Mouse (Mus musculus) forebrain, embryonic 11.5 days (tissue): Measurements from ENCODE around the gene Flvcr1. TPM values are rescaled to one million over a fixed set of nuclear protein-coding genes. Genes with fewer than 3 reads are reported as not detected.

Experiments used
- ATAC-seq: fragments of 200-750 bp; cut with Nextera tagmentation; replicated peaks from 2 replicates; pipeline ENCODE4 v1.8.0; 2017; ENCODE audit warnings: moderate TSS enrichment; ENCODE audit not compliant: low FRiP score
- DNase-seq: peaks from one replicate; pipeline ENCODE4 v3.0.0-alpha.2; 2017; ENCODE audit warnings: low spot score
- H3K27ac ChIP-seq: fragments of 300-500 bp; sonication (generic); 2 replicates; pipeline ENCODE4 v1.5.1; 2014; ENCODE audit warnings: low read depth, low read length
- H3K27me3 ChIP-seq: fragments of 300-500 bp; sonication (generic); 2 replicates; pipeline ENCODE4 v1.6.1; 2014; ENCODE audit warnings: mild to moderate bottlenecking, low read length, mixed read lengths; ENCODE audit not compliant: control insufficient read depth, insufficient read depth
- H3K36me3 ChIP-seq: fragments of 300-500 bp; sonication (generic); 2 replicates; pipeline ENCODE4 v1.6.1; 2014; ENCODE audit warnings: mild to moderate bottlenecking, low read length, moderate library complexity, mixed read lengths; ENCODE audit not compliant: control insufficient read depth, insufficient read depth
- H3K4me1 ChIP-seq: fragments of 300-500 bp; sonication (generic); replicated peaks from 2 replicates; pipeline ENCODE4 v1.6.1; 2014; ENCODE audit warnings: low read length, mixed read lengths; ENCODE audit not compliant: control insufficient read depth, insufficient read depth
- H3K4me2 ChIP-seq: fragments of 300-500 bp; sonication (generic); 2 replicates; pipeline ENCODE4 v1.6.1; 2014; ENCODE audit warnings: low read depth, mild to moderate bottlenecking, low read length, moderate library complexity, mixed read lengths; ENCODE audit not compliant: severe bottlenecking
- H3K4me3 ChIP-seq: fragments of 300-500 bp; sonication (generic); 2 replicates; pipeline ENCODE4 v1.5.1; 2014; ENCODE audit warnings: low read depth, low read length
- H3K9ac ChIP-seq: fragments of 300-500 bp; sonication (generic); 2 replicates; pipeline ENCODE4 v1.6.1; 2014; ENCODE audit warnings: low read length
- H3K9me3 ChIP-seq: fragments of 300-500 bp; sonication (generic); 2 replicates; pipeline ENCODE4 v1.6.1; 2016; ENCODE audit warnings: low read length, mixed read lengths; ENCODE audit not compliant: control insufficient read depth
- WGBS: fragments of 180-500 bp; shearing (Covaris S2); extraction: QIAGEN DNeasy Blood & Tissue Kit; methylation state at CpG from one replicate; pipeline ENCODE4 v1.1.7; 2014; 5-methylcytosine and 5-hydroxymethylcytosine counted together
- polyA plus RNA-seq: library from polyadenylated mRNA; unstranded; fragments of >200 nt; fragmentation: Nextera tagmentation; extraction: Ambion mirVana; gene quantifications from 2 replicates; pipeline ENCODE4 v1.2.1, GENCODE M21; 2014

Flvcr1 gene
- polyA plus RNA-seq, 1 experiment from 2014 or later: 14.0 TPM

DNA sequence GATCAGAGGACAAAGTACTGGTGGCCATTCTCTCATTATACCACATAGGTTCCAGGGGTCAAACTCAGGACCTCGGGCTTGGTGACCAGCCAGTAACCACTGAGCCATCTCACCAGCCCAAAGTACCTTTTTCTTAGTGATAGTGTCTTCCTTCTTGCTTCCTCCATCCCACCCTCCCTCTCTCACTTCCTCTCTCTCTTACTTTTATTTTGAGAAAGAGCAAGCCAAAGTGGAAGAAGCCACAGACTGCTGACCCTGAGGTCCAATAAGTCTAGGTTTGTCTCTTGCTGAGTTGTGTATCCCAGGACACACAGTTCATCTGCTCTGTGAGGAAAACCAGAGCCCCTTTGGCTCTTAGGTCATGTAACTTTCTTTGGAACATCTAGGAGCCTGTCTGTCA is 45.5 kb downstream of the Flvcr1 start:
- no peak overlapping the region for H3K27ac ChIP-seq
- 94% methylated on average over 1 of the region's 1 CpGs for WGBS
- H3K4me2 ChIP-seq: no peak overlapping the region
- H3K9me3 ChIP-seq: no peaks in the 10 kb centered on the region
- 0 out of 2 replicates have a peak, but pooled peaks cover 5% of the 10 kb centered on the region for H3K4me1 ChIP-seq
- no peak for ATAC-seq
- H3K4me3 ChIP-seq: no peak overlapping the region
- no peak for DNase-seq
- H3K9ac ChIP-seq: no peak overlapping the region
- no peaks in the 10 kb centered on the region for H3K36me3 ChIP-seq
- no peaks in the 10 kb centered on the region for H3K27me3 ChIP-seq

DNA sequence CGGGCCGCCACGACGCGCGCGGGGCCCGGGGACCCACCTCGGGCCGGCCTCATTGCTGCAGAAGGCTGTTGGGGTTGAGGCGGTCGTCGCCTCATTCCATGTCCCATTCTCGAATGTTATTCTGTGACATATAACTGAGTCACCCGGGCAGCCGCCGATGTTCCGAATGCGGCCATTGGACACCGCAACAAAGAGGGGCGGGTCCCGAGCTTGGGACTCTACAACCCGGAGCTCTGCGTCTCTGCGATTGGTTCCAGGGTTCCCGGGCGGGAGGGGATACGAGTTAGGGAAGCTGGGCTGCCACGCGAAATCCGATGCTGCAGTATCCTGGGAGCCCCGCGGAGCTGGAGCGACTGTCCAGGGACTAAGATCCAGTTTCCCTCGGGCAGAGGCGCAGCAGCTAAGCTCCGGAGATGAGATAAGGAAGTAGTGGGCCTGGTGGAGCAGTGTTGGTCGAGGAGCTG is 46.8 kb downstream of the Flvcr1 start, which contains the start of gene Vash2:
Gene Vash2, minus strand, starts transcription at position 197 of the 464 bp plus-strand sequence.
- Histone ChIP-seq H3K4me2 (peak within 1 kb of the TSS; percentile 96), H3K4me1 (0 out of 2 replicates have a peak, but pooled peaks cover 5% of the 10 kb centered on the region), H3K4me3 (peak within 1 kb of the TSS; percentile 60), H3K27me3 (no peaks in the 10 kb centered on the region), H3K9ac (peak within 1 kb of the TSS; percentile 84), H3K9me3 (no peaks in the 10 kb centered on the region), H3K27ac (peak within 1 kb of the TSS; percentile 76), H3K36me3 (no peaks in the 10 kb centered on the region)
- ATAC-seq: peak; percentile 99
- 2% methylated on average over 37 of the region's 38 CpGs for WGBS
- DNase-seq: peak; percentile 95

DNA sequence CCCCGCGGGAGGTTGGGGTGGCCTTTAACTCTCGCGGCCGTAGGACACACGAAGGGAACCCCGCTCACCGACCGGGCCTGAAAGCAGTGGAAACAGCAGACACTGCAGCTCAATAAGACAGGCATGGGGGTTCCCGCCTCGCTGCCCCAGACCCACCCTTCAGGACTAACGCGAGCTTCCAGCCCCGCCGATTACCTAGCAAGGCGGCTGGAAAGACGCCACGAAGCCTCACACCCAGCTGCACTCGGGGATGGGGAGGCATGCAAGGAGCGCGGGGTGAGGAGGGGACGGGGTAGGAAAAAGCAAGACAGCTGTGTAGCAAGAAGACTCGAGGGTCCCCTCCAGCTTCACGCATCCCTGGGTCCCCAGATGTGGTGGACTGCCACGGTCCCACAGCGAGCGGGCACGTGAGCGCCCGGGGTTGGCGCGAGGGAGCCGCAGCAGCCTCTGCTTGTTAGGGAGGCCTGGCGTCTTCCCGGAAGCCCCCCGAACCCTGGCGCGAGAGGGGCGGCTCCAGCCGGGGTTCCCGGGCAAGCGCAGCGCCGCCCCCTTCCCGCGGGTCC is 47.4 kb downstream of the Flvcr1 start:
- peak; percentile 76 for ATAC-seq
- Histone ChIP-seq H3K4me2 (peak overlapping the region; percentile 96), H3K36me3 (no peaks in the 10 kb centered on the region), H3K4me1 (0 out of 2 replicates have a peak, but pooled peaks cover 5% of the 10 kb centered on the region), H3K4me3 (peak overlapping the region; percentile 60), H3K27ac (peak overlapping the region; percentile 76), H3K9me3 (no peaks in the 10 kb centered on the region), H3K9ac (peak overlapping the region; percentile 84), H3K27me3 (no peaks in the 10 kb centered on the region)
- DNase-seq: peak; percentile 84
- WGBS: under 1% methylated on average over 45 of the region's 46 CpGs

DNA sequence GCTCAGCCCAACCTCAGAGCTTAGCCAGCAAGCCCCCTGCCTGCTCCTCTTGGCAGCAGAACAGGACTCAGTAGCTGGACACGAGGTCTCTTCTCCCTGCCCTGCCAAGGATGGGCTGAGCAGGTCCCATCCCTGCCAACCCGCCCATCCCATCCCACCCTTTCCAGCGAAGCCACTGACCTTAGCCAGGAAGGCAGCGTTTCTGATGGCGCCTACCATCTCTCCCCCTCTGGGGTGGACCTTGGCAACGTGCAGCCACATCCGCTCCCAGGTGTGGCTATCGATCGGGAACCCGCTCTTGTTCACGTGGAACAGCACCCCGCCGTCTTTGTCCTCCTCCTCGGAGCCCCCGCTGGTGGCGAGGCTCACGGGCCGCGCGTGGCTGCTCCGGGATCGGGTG is 48.0 kb downstream of the Flvcr1 start:
- H3K4me1 ChIP-seq: 0 out of 2 replicates have a peak, but pooled peaks cover 5% of the 10 kb centered on the region
- WGBS: under 1% methylated on average over 22 of the region's 22 CpGs
- peak overlapping the region; percentile 60 for H3K4me3 ChIP-seq
- DNase-seq (peak; percentile 55), ATAC-seq (0 out of 2 replicates have a peak, but pooled peaks have one; percentile 7)
- H3K27me3 ChIP-seq: no peaks in the 10 kb centered on the region
- H3K27ac ChIP-seq: no peak overlapping the region
- H3K9me3 ChIP-seq: no peaks in the 10 kb centered on the region
- no peaks in the 10 kb centered on the region for H3K36me3 ChIP-seq
- peak overlapping the region; percentile 96 for H3K4me2 ChIP-seq
- peak overlapping the region; percentile 84 for H3K9ac ChIP-seq

DNA sequence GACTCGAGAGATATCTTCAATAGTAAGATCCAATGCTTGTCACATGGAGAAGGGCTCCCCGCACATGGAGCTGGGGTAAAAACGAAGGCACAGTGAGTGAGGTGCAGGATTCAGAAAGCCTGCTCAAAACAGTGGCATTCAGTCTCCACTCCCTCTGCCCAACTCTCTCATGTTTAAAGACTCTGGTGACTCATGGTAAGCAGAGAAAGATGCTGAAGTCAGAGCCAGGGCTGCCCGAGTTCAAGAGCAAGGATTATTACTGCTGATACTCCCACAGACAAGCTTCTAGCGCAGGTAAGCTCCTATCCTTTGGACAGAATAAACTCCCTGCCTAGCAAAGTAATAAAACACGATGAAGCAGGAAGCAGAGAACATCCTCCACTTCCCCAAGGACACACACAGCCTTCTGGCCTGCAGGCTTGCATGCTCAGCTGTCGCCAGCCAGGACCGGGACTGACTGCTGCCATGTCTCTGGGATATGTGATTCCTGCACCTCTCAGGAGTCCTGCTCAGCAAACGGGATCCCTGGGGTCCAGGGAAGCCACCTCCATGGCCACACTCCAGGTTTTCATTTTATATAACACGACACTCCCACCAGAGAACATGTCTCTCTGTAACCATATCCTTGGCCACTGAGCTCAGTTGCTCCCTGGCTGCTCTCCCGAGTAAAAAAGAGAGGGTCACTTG is 48.9 kb downstream of the Flvcr1 start:
- Histone ChIP-seq H3K9ac (peak overlapping the region; percentile 8; the same call in 1 of the 2 replicates), H3K27ac (no peak overlapping the region), H3K36me3 (no peaks in the 10 kb centered on the region), H3K4me1 (0 out of 2 replicates have a peak, but pooled peaks cover 5% of the 10 kb centered on the region), H3K9me3 (no peaks in the 10 kb centered on the region), H3K27me3 (no peaks in the 10 kb centered on the region), H3K4me2 (peak overlapping the region; percentile 96), H3K4me3 (peak overlapping the region; percentile 60)
- ATAC-seq (no peak), DNase-seq (no peak)
- WGBS: 63% methylated on average over 11 of the region's 11 CpGs

DNA sequence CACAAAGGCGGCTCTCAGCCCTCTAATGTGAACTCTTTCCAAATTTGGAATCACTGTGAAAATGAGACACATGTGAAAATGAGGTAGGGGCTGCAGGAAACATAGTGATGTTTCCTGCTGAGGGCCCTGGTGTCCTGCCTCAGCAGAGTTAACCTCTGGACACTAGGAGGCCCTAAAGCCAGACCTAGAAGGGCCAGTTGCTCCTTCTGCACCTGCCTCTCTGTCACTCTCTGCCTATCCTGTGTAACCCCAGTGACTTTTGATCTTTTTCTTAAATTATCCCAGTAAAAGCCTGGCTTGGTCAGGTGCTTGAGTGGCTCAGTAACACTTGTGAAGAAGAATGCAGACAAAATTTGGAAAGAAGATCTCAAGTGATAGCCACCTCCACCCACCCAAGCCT is 51.1 kb downstream of the Flvcr1 start:
- WGBS: 79% methylated on average over 1 of the region's 1 CpGs
- H3K27me3 ChIP-seq: no peaks in the 10 kb centered on the region
- H3K9ac ChIP-seq: no peak overlapping the region
- DNase-seq (no peak), ATAC-seq (no peak)
- no peaks in the 10 kb centered on the region for H3K9me3 ChIP-seq
- no peak overlapping the region for H3K4me3 ChIP-seq
- H3K4me1 ChIP-seq: 0 out of 2 replicates have a peak, but pooled peaks cover 5% of the 10 kb centered on the region
- H3K27ac ChIP-seq: no peak overlapping the region
- H3K4me2 ChIP-seq: no peak overlapping the region
- no peaks in the 10 kb centered on the region for H3K36me3 ChIP-seq

DNA sequence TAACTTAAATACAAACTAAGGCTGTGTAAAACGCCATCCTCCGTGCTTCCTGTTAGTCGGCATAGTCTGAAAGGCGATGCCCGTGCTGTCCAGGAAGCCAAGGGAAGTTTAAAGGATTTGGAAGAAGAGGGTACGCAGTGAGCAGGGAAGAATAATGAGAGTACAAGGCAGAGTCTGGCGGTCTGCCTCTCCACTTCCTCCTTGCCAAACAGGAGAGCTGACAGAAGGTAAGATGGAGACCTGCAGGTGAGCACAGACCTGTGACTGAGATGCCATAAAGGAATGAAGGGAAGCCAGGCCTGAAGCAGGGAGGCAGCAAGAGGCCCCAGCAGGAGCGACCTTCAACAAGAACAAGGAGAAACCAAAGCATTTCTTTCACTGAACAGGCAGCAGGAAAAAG is 51.8 kb downstream of the Flvcr1 start:
- Histone ChIP-seq H3K27ac (no peak overlapping the region), H3K36me3 (no peaks in the 10 kb centered on the region), H3K9me3 (no peaks in the 10 kb centered on the region), H3K4me1 (0 out of 2 replicates have a peak, but pooled peaks cover 5% of the 10 kb centered on the region), H3K4me3 (no peak overlapping the region), H3K27me3 (no peaks in the 10 kb centered on the region), H3K9ac (no peak overlapping the region), H3K4me2 (no peak overlapping the region)
- ATAC-seq (no peak), DNase-seq (no peak)
- 91% methylated on average over 8 of the region's 8 CpGs for WGBS

DNA sequence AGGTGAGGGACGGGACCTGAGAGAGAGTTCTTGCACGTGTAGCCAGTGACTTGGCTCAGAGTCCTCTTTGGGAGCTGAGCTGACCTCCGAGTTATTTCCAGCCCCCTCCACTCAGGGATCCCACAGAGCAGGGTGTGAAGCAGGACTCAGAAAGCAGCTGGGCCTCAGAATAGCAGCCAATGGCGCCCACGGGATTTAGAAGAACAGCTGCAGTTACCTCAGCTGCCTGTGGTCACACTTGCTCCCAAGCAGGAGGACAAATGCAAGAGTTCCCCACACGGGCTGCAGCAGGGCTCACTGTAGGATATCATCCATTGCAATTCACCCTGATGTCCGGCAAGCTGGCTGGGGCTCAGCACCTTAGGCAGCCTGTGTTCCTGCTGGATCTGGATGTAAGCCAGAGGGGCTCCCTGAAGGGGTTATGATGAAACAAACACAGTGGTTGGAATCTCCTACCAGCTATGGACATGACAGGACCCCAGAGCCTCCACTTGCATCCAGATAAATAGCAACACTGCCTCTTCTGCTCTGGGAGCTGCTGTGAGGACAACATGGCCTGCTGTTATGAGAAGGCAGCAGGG is 53.3 kb downstream of the Flvcr1 start:
- Histone ChIP-seq H3K4me1 (0 out of 2 replicates have a peak, but pooled peaks cover 5% of the 10 kb centered on the region), H3K9ac (no peak overlapping the region), H3K4me2 (no peak overlapping the region), H3K36me3 (no peaks in the 10 kb centered on the region), H3K27ac (no peak overlapping the region), H3K27me3 (no peaks in the 10 kb centered on the region), H3K9me3 (no peaks in the 10 kb centered on the region), H3K4me3 (no peak overlapping the region)
- WGBS: 78% methylated on average over 7 of the region's 7 CpGs
- ATAC-seq (no peak), DNase-seq (no peak)
